Mouse (Mus musculus) naive thymus-derived CD4-positive, alpha-beta T cell, adult 2 months (primary cell): ENCODE data around the gene Cdh5.

Experiments used
- DNase-seq: peaks from one replicate; pipeline ENCODE4 v3.0.0-alpha.2; 2011; ENCODE audit warnings: low read depth

The Cdh5 gene

GRCm38 (mm10) chr8:104134521-104134920, 33.1 kb downstream of the Cdh5 start:
- no peak for DNase-seq

GRCm38 (mm10) chr8:104136277-104136676, 34.9 kb downstream of the Cdh5 start:
- peak; percentile 4 for DNase-seq

- DNase-seq: no peak
These were observed 36.2 kb downstream of the Cdh5 start for GRCm38 (mm10) chr8:104137636-104138035.

GRCm38 (mm10) chr8:104140611-104141010, 39.2 kb downstream of the Cdh5 start:
- DNase-seq: no peak

- no peak for DNase-seq
These were observed 41.0 kb downstream of the Cdh5 start for GRCm38 (mm10) chr8:104142415-104142814.

- DNase-seq: no peak
These were observed 42.0 kb downstream of the Cdh5 start for GRCm38 (mm10) chr8:104143379-104143778.

GRCm38 (mm10) chr8:104144434-104145216, 43.2 kb downstream of the Cdh5 start:
- DNase-seq: no peak

GRCm38 (mm10) chr8:104145981-104146689, 44.7 kb downstream of the Cdh5 start:
- DNase-seq: peak; percentile 71

- no peak for DNase-seq
These were observed 45.5 kb downstream of the Cdh5 start for GRCm38 (mm10) chr8:104146717-104147494.

- DNase-seq: no peak
These were observed 46.5 kb downstream of the Cdh5 start for GRCm38 (mm10) chr8:104147947-104148346.

GRCm38 (mm10) chr8:104160731-104161130, 59.3 kb downstream of the Cdh5 start:
- no peak for DNase-seq

GRCm38 (mm10) chr8:104169461-104169860, 68.0 kb downstream of the Cdh5 start:
- no peak for DNase-seq

- no peak for DNase-seq
These were observed 69.0 kb downstream of the Cdh5 start, which contains the start of gene Bean1 for GRCm38 (mm10) chr8:104170118-104171049. Gene Bean1, plus strand, starts transcription at chr8:104170442.

GRCm38 (mm10) chr8:104171050-104171620, 69.7 kb downstream of the Cdh5 start:
- no peak for DNase-seq

- no peak for DNase-seq
These were observed 71.0 kb downstream of the Cdh5 start for GRCm38 (mm10) chr8:104172420-104172819.

- DNase-seq: no peak
These were observed 74.6 kb downstream of the Cdh5 start for GRCm38 (mm10) chr8:104175848-104176527.

- DNase-seq: no peak
These were observed 75.6 kb downstream of the Cdh5 start for GRCm38 (mm10) chr8:104177054-104177453.

- no peak for DNase-seq
These were observed 83.5 kb downstream of the Cdh5 start for GRCm38 (mm10) chr8:104184905-104185304.

- DNase-seq: no peak
These were observed 85.4 kb downstream of the Cdh5 start for GRCm38 (mm10) chr8:104186827-104187226.

GRCm38 (mm10) chr8:104187622-104188021, 86.2 kb downstream of the Cdh5 start:
- DNase-seq: no peak
